In the genomic region with DNA sequence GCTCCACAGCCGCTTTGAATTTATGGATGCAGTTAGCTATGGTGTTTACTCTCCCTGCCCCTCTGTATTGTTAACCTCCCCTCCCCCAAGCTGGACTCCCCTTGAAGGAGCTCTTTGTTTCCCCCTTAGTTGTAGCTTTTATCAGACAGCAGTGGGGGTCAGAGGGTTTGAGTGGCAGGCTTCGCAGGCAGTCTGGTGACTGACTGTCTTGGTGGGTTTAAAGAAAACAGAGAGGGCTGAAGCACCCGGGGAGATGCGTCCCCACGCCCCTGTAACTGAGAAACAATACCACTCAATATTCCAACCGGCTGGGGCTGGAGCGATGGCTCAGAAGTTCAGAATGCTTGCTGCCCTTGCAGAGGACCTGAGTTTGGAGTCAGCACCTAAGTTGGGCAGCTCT, we compare ENCODE assay signal across 29 mouse cellular contexts. TPM values are rescaled to one million over a fixed set of nuclear protein-coding genes. Genes with fewer than 3 reads are reported as not detected.
A peak's percentile ranks its signal among the peaks of the same experiment; 100 is the strongest.
DNase-seq lines count a peak whose midpoint lies in the region; ATAC-seq and TF ChIP-seq lines count a peak whose summit lies in the region.
"Had no signal": no experiment of that assay in that cellular context is flagged by ENCODE, and none has a peak within 500 bp of the region (broad histone marks: within the 10 kb centered on the region; RNA-seq: fewer than 3 reads in every experiment).

No protein-coding gene starts in this region.

- H3K27ac ChIP-seq in kidney, embryonic 15.5 days: no peak overlapping the region
- peak overlapping the region; percentile 71 for H3K27ac ChIP-seq in ES-Bruce4 (ENCODE audit: insufficient read depth, low read length)
- peak overlapping the region; percentile 57; the same call in 1 of the 2 replicates for H3K27ac ChIP-seq in embryonic facial prominence, embryonic 10.5 days (replicated peaks)
- no peak overlapping the region for H3K27ac ChIP-seq in lung, postnatal 0 days (ENCODE audit: low read length)
- H3K27ac ChIP-seq: liver, embryonic 13.5 days had no signal

- no peaks in the 10 kb centered on the region for H3K36me3 ChIP-seq in kidney, embryonic 15.5 days
- H3K36me3 ChIP-seq in ES-Bruce4 (ENCODE audit: control insufficient read depth, insufficient read depth, low read length, poor library complexity, severe bottlenecking): no peaks in the 10 kb centered on the region
- no peaks in the 10 kb centered on the region for H3K36me3 ChIP-seq in embryonic facial prominence, embryonic 10.5 days (replicated peaks)
- H3K36me3 ChIP-seq in lung, postnatal 0 days (ENCODE audit: insufficient read depth, low read length): no peaks in the 10 kb centered on the region
- H3K36me3 ChIP-seq: liver, embryonic 13.5 days had no signal

- H3K27me3 ChIP-seq in kidney, embryonic 15.5 days: no peaks in the 10 kb centered on the region
- H3K27me3 ChIP-seq in ES-Bruce4 (ENCODE audit: control insufficient read depth, insufficient read depth, low read length, poor library complexity, severe bottlenecking): no peaks in the 10 kb centered on the region
- H3K27me3 ChIP-seq in embryonic facial prominence, embryonic 10.5 days (replicated peaks; ENCODE audit: low read depth, poor library complexity, severe bottlenecking): no peaks in the 10 kb centered on the region
- no peaks in the 10 kb centered on the region for H3K27me3 ChIP-seq in lung, postnatal 0 days (replicated peaks; ENCODE audit: insufficient read depth, low read length)
- H3K27me3 ChIP-seq: liver, embryonic 13.5 days had no signal

- no peak overlapping the region for H3K4me2 ChIP-seq in kidney, embryonic 15.5 days
- no peak overlapping the region for H3K4me2 ChIP-seq in lung, postnatal 0 days (replicated peaks; ENCODE audit: low read depth, low read length)
- H3K4me2 ChIP-seq: liver, embryonic 13.5 days had no signal

- H3K4me1 ChIP-seq in kidney, embryonic 15.5 days: peaks cover 8% of the 10 kb centered on the region; the same call in 1 of the 2 replicates
- peaks cover 10% of the 10 kb centered on the region for H3K4me1 ChIP-seq in ES-Bruce4 (ENCODE audit: control insufficient read depth, insufficient read depth, low read length)
- peaks cover 36% of the 10 kb centered on the region for H3K4me1 ChIP-seq in embryonic facial prominence, embryonic 10.5 days
- no peaks in the 10 kb centered on the region for H3K4me1 ChIP-seq in lung, postnatal 0 days (ENCODE audit: insufficient read depth, low read depth, low read length)

- no peaks in the 10 kb centered on the region for H3K9me3 ChIP-seq in kidney, embryonic 15.5 days (replicated peaks)
- H3K9me3 ChIP-seq in ES-Bruce4 (replicated peaks; ENCODE audit: control insufficient read depth, insufficient read depth, low read length, poor library complexity, severe bottlenecking): no peaks in the 10 kb centered on the region
- H3K9me3 ChIP-seq in embryonic facial prominence, embryonic 10.5 days: no peaks in the 10 kb centered on the region
- no peaks in the 10 kb centered on the region for H3K9me3 ChIP-seq in lung, postnatal 0 days (ENCODE audit: low read length)
- H3K9me3 ChIP-seq: liver, embryonic 13.5 days had no signal

- TF ChIP-seq POLR2A in ES-Bruce4 (IDR thresholded peaks at IDR 0.05; ENCODE audit: insufficient read depth, low read length): no peak

- TF ChIP-seq EP300 in ES-Bruce4 (IDR thresholded peaks at IDR 0.05; ENCODE audit: insufficient read depth, low read depth, low read length): 0 out of 2 replicates have a peak, but pooled peaks have one; percentile 4
- TF ChIP-seq EP300 in lung, postnatal 0 days (IDR thresholded peaks at IDR 0.05): no peak

- 0 out of 2 replicates have a peak, but pooled peaks have one; percentile 23 for ATAC-seq in kidney, embryonic 15.5 days (replicated peaks; ENCODE audit: low FRiP score)
- ATAC-seq in monocyte, adult 5-6 weeks (replicated peaks; ENCODE audit: insufficient number of reproducible peaks, low FRiP score, low TSS enrichment, poor library complexity, severe bottlenecking): no peak
- no peak for ATAC-seq in lung, postnatal 0 days
- ATAC-seq: forebrain, postnatal 0 days had no signal

- WGBS in kidney, embryonic 15.5 days: 54% methylated on average over 7 of the region's 7 CpGs
- 28% methylated on average over 7 of the region's 7 CpGs for WGBS in embryonic facial prominence, embryonic 10.5 days
- 66% methylated on average over 7 of the region's 7 CpGs for WGBS in lung, postnatal 0 days

- no peak overlapping the region for H3K9ac ChIP-seq in kidney, embryonic 15.5 days
- no peak overlapping the region for H3K9ac ChIP-seq in ES-Bruce4 (ENCODE audit: low read depth, poor library complexity, severe bottlenecking)
- no peak overlapping the region for H3K9ac ChIP-seq in lung, postnatal 0 days (replicated peaks; ENCODE audit: low read depth)
- H3K9ac ChIP-seq: forebrain, postnatal 0 days; liver, embryonic 13.5 days had no signal

- no peak overlapping the region for H3K4me3 ChIP-seq in kidney, embryonic 15.5 days (replicated peaks)
- H3K4me3 ChIP-seq in ES-Bruce4 (ENCODE audit: low read depth, low read length): no peak overlapping the region
- no peak overlapping the region for H3K4me3 ChIP-seq in embryonic facial prominence, embryonic 10.5 days
- H3K4me3 ChIP-seq in lung, postnatal 0 days (ENCODE audit: low read depth, low read length): no peak overlapping the region
- H3K4me3 ChIP-seq: liver, embryonic 13.5 days had no signal

- DNase-seq in embryo, embryonic 11 days: peak; percentile 39
- DNase-seq in embryo, embryonic 9.5 days (ENCODE audit: extremely low spot score): no peak
- DNase-seq in kidney, postnatal 14 days: no peak
- peak; percentile 25 for DNase-seq in embryonic facial prominence, embryonic 10.5 days (ENCODE audit: low spot score)
- DNase-seq in lung, postnatal 0 days (ENCODE audit: low spot score): no peak
- DNase-seq: adrenal gland, postnatal 36 days; cerebellum, adult 11-12 months; cerebellum, postnatal 10 days; forebrain, postnatal 0 days; gastrocnemius, postnatal 36 days; kidney, adult 8-10 months; kidney, postnatal 36 days; liver, embryonic 13.5 days; lung, adult 2 months; thymus, adult 18-20 months; thymus, postnatal 36 days had no signal

- no peak for TF ChIP-seq CTCF in ES-Bruce4 (IDR thresholded peaks at IDR 0.05; ENCODE audit: low read depth, low read length)
- no peak for TF ChIP-seq CTCF in lung, postnatal 0 days (IDR thresholded peaks at IDR 0.05)

RNA-seq across cellular contexts. Expression of gene Kcnk5, which starts 39.5 kb away (rescaled TPM):
- 15.8 and 17.3 TPM in 2 replicates for polyA plus RNA-seq in kidney, embryonic 15.5 days (2015; fragmentation: Nextera tagmentation; extraction: Ambion mirVana)
- 15.8 and 21.5 TPM in 2 replicates for polyA plus RNA-seq in ES-Bruce4 (2011; ENCODE audit: insufficient read depth, insufficient read length, low read depth, missing spikeins)
- 9.3 and 10.7 TPM in 2 replicates for polyA plus RNA-seq in embryonic facial prominence, embryonic 10.5 days (2016; fragmentation: Nextera tagmentation; extraction: Ambion mirVana)
- 0.67 to 21.9 TPM (median 2.6 TPM) in 3 replicates for total RNA-seq in monocyte, adult 5-6 weeks (2017)
- 4.5 and 5.2 TPM in 2 replicates for polyA plus RNA-seq in lung, postnatal 0 days (2015; fragmentation: Nextera tagmentation; extraction: Ambion mirVana)

RNA-seq across cellular contexts. Expression of gene Kcnk16, which starts 47.9 kb away (rescaled TPM):
- 0.21 TPM in 1 of 2 replicates, not detected in the other for polyA plus RNA-seq in kidney, embryonic 15.5 days (2015; fragmentation: Nextera tagmentation; extraction: Ambion mirVana)
- polyA plus RNA-seq in ES-Bruce4 (2011; ENCODE audit: insufficient read depth, insufficient read length, low read depth, missing spikeins): not detected in 2 replicates
- polyA plus RNA-seq in embryonic facial prominence, embryonic 10.5 days (2016; fragmentation: Nextera tagmentation; extraction: Ambion mirVana): 0.32 TPM in 1 of 2 replicates, not detected in the other
- not detected in 3 replicates for total RNA-seq in monocyte, adult 5-6 weeks (2017)
- polyA plus RNA-seq in lung, postnatal 0 days (2015; fragmentation: Nextera tagmentation; extraction: Ambion mirVana): 0.20 TPM in 1 of 2 replicates, not detected in the other
- total RNA-seq: adrenal gland, postnatal 36 days; forebrain, postnatal 0 days; gastrocnemius, postnatal 36 days; heart, adult 8-10 months; heart, postnatal 25 days; left cerebral cortex, adult 18-20 months; left cerebral cortex, postnatal 25 days; megakaryocyte, adult 5-6 weeks; MEL; neutrophil, adult 5-6 weeks had no signal
- polyA plus RNA-seq: cortical plate, adult 2 months; forebrain, postnatal 0 days; heart, embryonic 14.5 days; limb, embryonic 14.5 days; lung, adult 2 months had no signal

Comparison
In these comparisons a context has a peak if more than half of its experiments do, and no peak if none do; other contexts are left out.
1. DNase-seq: peak in embryo, embryonic 11 days (single experiment) and embryonic facial prominence, embryonic 10.5 days (single experiment); none in embryo, embryonic 9.5 days (single experiment), kidney, postnatal 14 days (single experiment) and lung, postnatal 0 days (single experiment).
2. H3K27ac ChIP-seq: peak in ES-Bruce4 (single experiment) and embryonic facial prominence, embryonic 10.5 days (single experiment); none in kidney, embryonic 15.5 days (single experiment) and lung, postnatal 0 days (single experiment).